Mouse (Mus musculus) hindbrain, postnatal 0 days (tissue): ENCODE measurements around the gene Tkt. TPM values are rescaled to one million over a fixed set of nuclear protein-coding genes. Genes with fewer than 3 reads are reported as not detected.

Source experiments
- ATAC-seq: fragments of 200-750 bp; cut with Nextera tagmentation; 2 replicates; pipeline ENCODE4 v1.8.0; 2017; ENCODE audit warnings: mild to moderate bottlenecking, moderate TSS enrichment, moderate library complexity
- DNase-seq: peaks from one replicate; pipeline ENCODE4 v3.0.0-alpha.2; 2015; ENCODE audit warnings: low spot score
- H3K27ac ChIP-seq: fragments of 300-500 bp; sonication (generic); 2 replicates; pipeline ENCODE4 v1.5.1; 2014; ENCODE audit warnings: mild to moderate bottlenecking
- H3K27me3 ChIP-seq: fragments of 300-500 bp; sonication (generic); 2 replicates; pipeline ENCODE4 v1.6.1; 2014; ENCODE audit warnings: low read length, mixed read lengths; ENCODE audit not compliant: insufficient read depth
- H3K36me3 ChIP-seq: fragments of 300-500 bp; sonication (generic); 2 replicates; pipeline ENCODE4 v1.6.1; 2014; ENCODE audit warnings: low read length, mixed read lengths; ENCODE audit not compliant: insufficient read depth
- H3K4me1 ChIP-seq: fragments of 300-500 bp; sonication (generic); 2 replicates; pipeline ENCODE4 v1.6.1; 2014; ENCODE audit warnings: antibody characterized with exemption, low read length, mixed read lengths; ENCODE audit not compliant: insufficient read depth
- H3K4me2 ChIP-seq: fragments of 300-500 bp; sonication (generic); 2 replicates; pipeline ENCODE4 v1.6.1; 2014; ENCODE audit warnings: low read depth, mild to moderate bottlenecking, low read length, moderate library complexity, mixed read lengths
- H3K4me3 ChIP-seq: fragments of 300-500 bp; sonication (generic); 2 replicates; pipeline ENCODE4 v1.5.1; 2014; ENCODE audit warnings: low read length
- H3K9ac ChIP-seq: fragments of 300-500 bp; sonication (generic); replicated peaks from 2 replicates; pipeline ENCODE4 v1.6.1; 2014; ENCODE audit warnings: mild to moderate bottlenecking, low read length, moderate library complexity, mixed read lengths
- H3K9me3 ChIP-seq: fragments of 300-500 bp; sonication (generic); 2 replicates; pipeline ENCODE4 v1.6.1; 2016; ENCODE audit warnings: low read length, mixed read lengths
- CTCF ChIP-seq: IDR thresholded peaks from 2 replicates; pipeline ENCODE4 v1.5.1; 2016; ENCODE audit warnings: antibody characterized with exemption, control low read depth, low read depth
- WGBS: fragments of 180-500 bp; shearing (Covaris S2); extraction: QIAGEN DNeasy Blood & Tissue Kit; methylation state at CpG from one replicate; pipeline ENCODE4 v1.1.7; 2014; 5-methylcytosine and 5-hydroxymethylcytosine counted together
- polyA plus RNA-seq: library from polyadenylated mRNA; unstranded; fragments of >200 nt; fragmentation: Nextera tagmentation; extraction: Ambion mirVana; gene quantifications from 2 replicates; pipeline ENCODE4 v1.2.1, GENCODE M21; 2015
- total RNA-seq: library from RNA; depleted of rRNA; stranded (reverse); fragments of >200 nt; gene quantifications from 2 replicates; pipeline ENCODE4 v1.2.3, GENCODE M21; 2014

Tkt gene
- total and polyA plus RNA-seq, 2 experiments from 2014 or later = 258 to 429 TPM

DNA sequence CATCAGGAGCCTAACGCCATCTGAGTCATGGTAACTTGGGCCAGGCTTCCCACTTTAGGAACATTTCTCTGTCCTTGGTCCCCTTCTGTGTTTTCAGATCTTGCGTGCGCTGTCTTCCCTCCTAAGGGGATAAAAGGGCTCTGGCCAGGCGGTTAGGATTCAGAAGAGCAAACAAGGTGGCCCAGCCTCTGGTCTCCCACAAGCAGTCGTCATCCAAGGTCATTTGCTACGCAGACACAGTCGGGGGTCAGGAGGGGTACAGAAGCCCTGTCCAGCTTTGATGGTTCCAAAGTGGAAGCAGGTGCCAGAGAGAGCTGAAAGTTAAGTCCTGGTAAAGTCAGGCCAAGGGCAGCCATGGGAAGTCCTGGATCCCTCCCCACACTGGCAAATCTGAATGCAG, 42.8 kb downstream of the Tkt start:
- Histone ChIP-seq H3K27me3 (no peaks in the 10 kb centered on the region), H3K4me1 (0 out of 2 replicates have a peak, but pooled peaks cover 20% of the 10 kb centered on the region), H3K9ac (no peak overlapping the region), H3K27ac (no peak overlapping the region), H3K4me3 (no peak overlapping the region), H3K9me3 (no peaks in the 10 kb centered on the region), H3K36me3 (no peaks in the 10 kb centered on the region), H3K4me2 (no peak overlapping the region)
- WGBS = 76% methylated on average over 7 of the region's 7 CpGs
- ATAC-seq (no peak), DNase-seq (no peak)
- TF ChIP-seq CTCF = no peak

DNA sequence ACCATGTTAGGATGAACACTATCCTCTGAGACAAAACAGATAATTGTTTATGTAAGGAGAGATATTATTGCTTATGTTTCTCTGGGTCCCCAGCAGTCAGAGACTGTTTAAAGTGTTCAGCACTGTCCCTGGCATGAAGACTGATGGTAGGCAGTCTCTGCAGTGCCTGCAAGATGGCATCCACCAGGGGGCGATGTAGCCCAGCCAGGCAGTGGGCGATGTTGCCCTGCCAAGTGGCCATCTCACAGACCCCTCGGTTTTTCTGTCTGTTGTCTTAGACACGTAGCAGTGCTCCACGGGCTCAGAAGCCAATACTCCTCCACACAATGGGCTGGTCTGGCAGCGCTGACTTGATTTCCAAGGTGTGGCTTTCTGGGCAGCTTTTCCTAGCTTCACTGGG, 43.3 kb downstream of the Tkt start:
- DNase-seq (peak; percentile 82), ATAC-seq (no peak)
- Histone ChIP-seq H3K4me1 (0 out of 2 replicates have a peak, but pooled peaks cover 20% of the 10 kb centered on the region), H3K9me3 (no peaks in the 10 kb centered on the region), H3K27me3 (no peaks in the 10 kb centered on the region), H3K4me3 (no peak overlapping the region), H3K4me2 (no peak overlapping the region), H3K36me3 (no peaks in the 10 kb centered on the region), H3K9ac (no peak overlapping the region), H3K27ac (no peak overlapping the region)
- peak; percentile 96 for TF ChIP-seq CTCF
- WGBS = 12% methylated on average over 6 of the region's 6 CpGs

- H3K9ac ChIP-seq = no peak overlapping the region
- ATAC-seq (peak; percentile 80), DNase-seq (peak; percentile 87)
- H3K27ac ChIP-seq = peak overlapping the region; percentile 80
- H3K27me3 ChIP-seq = no peaks in the 10 kb centered on the region
- TF ChIP-seq CTCF = peak; percentile 66
- 0 out of 2 replicates have a peak, but pooled peaks cover 13% of the 10 kb centered on the region for H3K4me1 ChIP-seq
- no peak overlapping the region for H3K4me3 ChIP-seq
- no peaks in the 10 kb centered on the region for H3K36me3 ChIP-seq
- no peaks in the 10 kb centered on the region for H3K9me3 ChIP-seq
- WGBS = 24% methylated on average over 11 of the region's 11 CpGs
- no peak overlapping the region for H3K4me2 ChIP-seq
These were observed 45.3 kb downstream of the Tkt start for GRCm38 (mm10) chr14:30593279-30594091.

DNA sequence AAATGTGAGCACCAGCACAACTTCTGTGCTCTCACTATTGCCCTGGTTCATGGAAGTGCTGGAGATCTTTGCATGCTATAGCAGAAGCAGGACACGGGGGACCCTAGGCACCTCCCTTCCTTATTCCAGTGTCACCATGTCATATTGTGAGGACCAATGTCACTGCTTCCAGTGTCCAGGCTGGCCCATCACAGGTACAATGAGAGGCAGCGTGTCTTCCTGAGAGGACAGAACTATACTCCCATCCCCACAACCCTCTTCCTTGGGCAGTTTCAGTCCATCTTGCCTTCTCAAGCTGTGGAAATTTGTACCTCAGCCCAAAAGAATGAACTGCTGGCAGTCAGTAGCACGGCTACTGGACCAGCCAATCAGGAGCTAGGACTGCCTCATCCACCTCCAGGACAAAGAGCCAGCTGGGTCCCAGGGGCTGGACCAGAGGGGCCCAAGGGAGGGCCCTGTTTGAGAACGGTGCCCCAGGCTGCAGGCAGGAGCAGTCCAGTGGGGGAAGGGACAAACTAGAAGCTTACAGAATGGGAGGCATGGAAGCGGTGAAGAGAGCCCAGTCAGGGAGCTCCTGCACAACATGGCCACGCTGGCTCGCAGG, 46.0 kb downstream of the Tkt start:
- Histone ChIP-seq H3K4me1 (0 out of 2 replicates have a peak, but pooled peaks cover 13% of the 10 kb centered on the region), H3K4me3 (no peak overlapping the region), H3K27me3 (no peaks in the 10 kb centered on the region), H3K9ac (no peak overlapping the region), H3K27ac (peak overlapping the region; percentile 80), H3K9me3 (no peaks in the 10 kb centered on the region), H3K36me3 (no peaks in the 10 kb centered on the region), H3K4me2 (no peak overlapping the region)
- 29% methylated on average over 7 of the region's 7 CpGs for WGBS
- peak; percentile 64 for DNase-seq
- no peak for TF ChIP-seq CTCF
- peak; percentile 74; the same call in 1 of the 2 replicates for ATAC-seq

DNA sequence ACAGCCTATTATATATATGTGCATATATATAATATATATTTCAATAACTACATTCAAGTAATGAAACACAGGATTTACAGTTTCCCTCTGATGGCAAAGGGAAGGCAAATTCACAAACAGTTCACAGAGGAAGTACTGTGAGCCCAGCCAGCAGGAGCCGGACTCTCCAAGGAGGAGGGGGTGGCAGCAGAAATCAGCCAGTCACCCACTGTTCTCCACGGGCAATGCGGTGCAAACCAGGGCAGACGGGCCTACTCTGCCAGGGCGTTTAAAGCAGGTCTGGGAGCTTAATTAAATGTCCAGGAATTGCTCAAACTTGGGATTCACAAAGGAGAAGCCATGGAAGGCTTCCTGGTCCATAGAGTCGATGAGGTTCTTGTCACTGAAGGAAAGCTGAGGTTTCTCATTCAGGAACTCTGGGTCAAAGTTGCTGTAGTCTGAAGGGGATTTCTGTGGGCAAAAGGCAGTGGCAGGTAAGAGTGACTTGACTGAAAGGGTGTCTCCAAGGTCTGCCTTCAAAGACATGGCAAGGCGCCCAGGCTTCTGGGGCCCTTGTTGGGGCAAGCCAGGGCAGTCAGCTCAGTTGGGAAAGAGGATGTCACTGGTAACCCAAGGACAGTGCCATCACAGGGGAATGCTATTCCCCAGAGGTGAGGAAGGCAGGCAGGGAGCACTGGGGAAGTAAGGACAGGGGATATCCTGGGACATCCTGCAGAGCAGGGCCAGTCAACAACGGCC, 47.6 kb downstream of the Tkt start:
- Histone ChIP-seq H3K27ac (no peak overlapping the region), H3K9me3 (no peaks in the 10 kb centered on the region), H3K36me3 (no peaks in the 10 kb centered on the region), H3K4me2 (no peak overlapping the region), H3K4me1 (0 out of 2 replicates have a peak, but pooled peaks cover 13% of the 10 kb centered on the region), H3K4me3 (no peak overlapping the region), H3K9ac (no peak overlapping the region), H3K27me3 (no peaks in the 10 kb centered on the region)
- TF ChIP-seq CTCF = no peak
- ATAC-seq (no peak), DNase-seq (no peak)
- WGBS = 77% methylated on average over 8 of the region's 8 CpGs

GRCm38 (mm10) chr14:30596407-30596806, 48.2 kb downstream of the Tkt start:
- no peak for DNase-seq
- Histone ChIP-seq H3K27me3 (no peaks in the 10 kb centered on the region), H3K4me2 (no peak overlapping the region), H3K9ac (no peak overlapping the region), H3K36me3 (no peaks in the 10 kb centered on the region), H3K9me3 (no peaks in the 10 kb centered on the region), H3K4me1 (0 out of 2 replicates have a peak, but pooled peaks cover 13% of the 10 kb centered on the region), H3K27ac (no peak overlapping the region), H3K4me3 (no peak overlapping the region)
- 95% methylated on average over 3 of the region's 3 CpGs for WGBS
- no peak for TF ChIP-seq CTCF
- ATAC-seq = no peak
